Mouse (Mus musculus): ENCODE data around the gene Zfp385b. TPM values are rescaled to one million over a fixed set of nuclear protein-coding genes. Genes with fewer than 3 reads are reported as not detected.
"Not testable (repeated sequence)": the region's sequence is repeated elsewhere in the genome, so short reads cannot be mapped to it uniquely, and the experiment has no call there.

Gene Zfp385b
- polyA plus RNA-seq, 1 experiment from 2014 or later = 2.8 TPM

- no peaks in the 10 kb centered on the region for H3K36me3 ChIP-seq (ENCODE audit: control insufficient read depth, insufficient read depth, low read length)
- no peaks in the 10 kb centered on the region for H3K9me3 ChIP-seq (ENCODE audit: control insufficient read depth, low read length)
- H3K4me1 ChIP-seq (replicated peaks; ENCODE audit: control insufficient read depth, insufficient read depth, low read length) = no peaks in the 10 kb centered on the region
- no peak overlapping the region for H3K9ac ChIP-seq (ENCODE audit: low read depth, low read length)
- H3K4me2 ChIP-seq = no peak overlapping the region
- H3K27ac ChIP-seq (ENCODE audit: low read depth, low read length) = no peak overlapping the region
- ATAC-seq (replicated peaks; ENCODE audit: low FRiP score) = no peak
- H3K4me3 ChIP-seq (ENCODE audit: low read depth, low read length) = no peak overlapping the region
- H3K27me3 ChIP-seq (replicated peaks; ENCODE audit: control insufficient read depth, insufficient read depth, low read length) = no peaks in the 10 kb centered on the region
- no peak for DNase-seq (ENCODE audit: low spot score)
- WGBS = 80% methylated on average over 6 of the region's 6 CpGs
Measured at GRCm38 (mm10) chr2:77460011-77460410, 359.4 kb downstream of the Zfp385b start.

- DNase-seq (ENCODE audit: low spot score) (no peak), ATAC-seq (replicated peaks; ENCODE audit: low FRiP score) (no peak)
- Histone ChIP-seq H3K4me2 (no peak overlapping the region), H3K36me3 (ENCODE audit: control insufficient read depth, insufficient read depth, low read length) (no peaks in the 10 kb centered on the region), H3K4me3 (ENCODE audit: low read depth, low read length) (no peak overlapping the region), H3K9me3 (ENCODE audit: control insufficient read depth, low read length) (no peaks in the 10 kb centered on the region), H3K27me3 (replicated peaks; ENCODE audit: control insufficient read depth, insufficient read depth, low read length) (no peaks in the 10 kb centered on the region), H3K27ac (ENCODE audit: low read depth, low read length) (no peak overlapping the region), H3K9ac (ENCODE audit: low read depth, low read length) (no peak overlapping the region), H3K4me1 (replicated peaks; ENCODE audit: control insufficient read depth, insufficient read depth, low read length) (no peaks in the 10 kb centered on the region)
- WGBS = 86% methylated on average over 6 of the region's 6 CpGs
Measured at GRCm38 (mm10) chr2:77458431-77458830, 361.0 kb downstream of the Zfp385b start.

- no peak for DNase-seq (ENCODE audit: low spot score)
- no peak overlapping the region for H3K4me3 ChIP-seq (ENCODE audit: low read depth, low read length)
- H3K9ac ChIP-seq (ENCODE audit: low read depth, low read length) = no peak overlapping the region
- 19% methylated on average over 1 of the region's 1 CpGs for WGBS
- no peaks in the 10 kb centered on the region for H3K9me3 ChIP-seq (ENCODE audit: control insufficient read depth, low read length)
- H3K4me1 ChIP-seq (replicated peaks; ENCODE audit: control insufficient read depth, insufficient read depth, low read length) = no peaks in the 10 kb centered on the region
- no peaks in the 10 kb centered on the region for H3K36me3 ChIP-seq (ENCODE audit: control insufficient read depth, insufficient read depth, low read length)
- ATAC-seq (replicated peaks; ENCODE audit: low FRiP score) = no peak
- no peak overlapping the region for H3K4me2 ChIP-seq
- no peaks in the 10 kb centered on the region for H3K27me3 ChIP-seq (replicated peaks; ENCODE audit: control insufficient read depth, insufficient read depth, low read length)
- H3K27ac ChIP-seq (ENCODE audit: low read depth, low read length) = no peak overlapping the region
Measured at GRCm38 (mm10) chr2:77457120-77457519, 362.3 kb downstream of the Zfp385b start.

- H3K4me2 ChIP-seq = no peak overlapping the region
Measured at GRCm38 (mm10) chr2:77456602-77457001, 362.8 kb downstream of the Zfp385b start.

GRCm38 (mm10) chr2:77454341-77454937, 365.0 kb downstream of the Zfp385b start:
- no peak overlapping the region for H3K27ac ChIP-seq (ENCODE audit: low read depth, low read length)
- H3K4me2 ChIP-seq = no peak overlapping the region
- ATAC-seq (replicated peaks; ENCODE audit: low FRiP score) (no peak), DNase-seq (ENCODE audit: low spot score) (no peak)
- no peaks in the 10 kb centered on the region for H3K9me3 ChIP-seq (ENCODE audit: control insufficient read depth, low read length)
- H3K36me3 ChIP-seq (ENCODE audit: control insufficient read depth, insufficient read depth, low read length) = no peaks in the 10 kb centered on the region
- H3K27me3 ChIP-seq (replicated peaks; ENCODE audit: control insufficient read depth, insufficient read depth, low read length) = no peaks in the 10 kb centered on the region
- H3K9ac ChIP-seq (ENCODE audit: low read depth, low read length) = no peak overlapping the region
- 43% methylated on average over 7 of the region's 7 CpGs for WGBS
- no peaks in the 10 kb centered on the region for H3K4me1 ChIP-seq (replicated peaks; ENCODE audit: control insufficient read depth, insufficient read depth, low read length)
- no peak overlapping the region for H3K4me3 ChIP-seq (ENCODE audit: low read depth, low read length)

More at GRCm38 (mm10) chr2:77456602-77457001, 362.8 kb downstream of the Zfp385b start:
- H3K27ac ChIP-seq (ENCODE audit: low read depth, low read length) = no peak overlapping the region
- no peaks in the 10 kb centered on the region for H3K4me1 ChIP-seq (replicated peaks; ENCODE audit: control insufficient read depth, insufficient read depth, low read length)
- WGBS = 46% methylated on average over 4 of the region's 4 CpGs
- DNase-seq (ENCODE audit: low spot score) = no peak
- H3K4me3 ChIP-seq (ENCODE audit: low read depth, low read length) = no peak overlapping the region
- ATAC-seq (replicated peaks; ENCODE audit: low FRiP score) = peak; percentile 78; the same call in 1 of the 2 replicates
- no peak overlapping the region for H3K9ac ChIP-seq (ENCODE audit: low read depth, low read length)
- H3K36me3 ChIP-seq (ENCODE audit: control insufficient read depth, insufficient read depth, low read length) = no peaks in the 10 kb centered on the region
- no peaks in the 10 kb centered on the region for H3K9me3 ChIP-seq (ENCODE audit: control insufficient read depth, low read length)
- no peaks in the 10 kb centered on the region for H3K27me3 ChIP-seq (replicated peaks; ENCODE audit: control insufficient read depth, insufficient read depth, low read length)

GRCm38 (mm10) chr2:77453786-77454185, 365.7 kb downstream of the Zfp385b start:
- ATAC-seq (replicated peaks; ENCODE audit: low FRiP score) = no peak
- H3K9ac ChIP-seq (ENCODE audit: low read depth, low read length) = no peak overlapping the region
- H3K27me3 ChIP-seq (replicated peaks; ENCODE audit: control insufficient read depth, insufficient read depth, low read length) = no peaks in the 10 kb centered on the region
- no peak overlapping the region for H3K27ac ChIP-seq (ENCODE audit: low read depth, low read length)
- H3K4me1 ChIP-seq (replicated peaks; ENCODE audit: control insufficient read depth, insufficient read depth, low read length) = no peaks in the 10 kb centered on the region
- H3K9me3 ChIP-seq (ENCODE audit: control insufficient read depth, low read length) = no peaks in the 10 kb centered on the region
- no peak overlapping the region for H3K4me2 ChIP-seq
- 45% methylated on average over 3 of the region's 3 CpGs for WGBS
- no peaks in the 10 kb centered on the region for H3K36me3 ChIP-seq (ENCODE audit: control insufficient read depth, insufficient read depth, low read length)
- no peak overlapping the region for H3K4me3 ChIP-seq (ENCODE audit: low read depth, low read length)
- DNase-seq (ENCODE audit: low spot score) = no peak

- not testable (repeated sequence) for H3K27me3 ChIP-seq (replicated peaks; ENCODE audit: control insufficient read depth, insufficient read depth, low read length); DNase-seq (ENCODE audit: low spot score); H3K36me3 ChIP-seq (ENCODE audit: control insufficient read depth, insufficient read depth, low read length); H3K4me2 ChIP-seq; H3K9me3 ChIP-seq (ENCODE audit: control insufficient read depth, low read length); ATAC-seq (replicated peaks; ENCODE audit: low FRiP score); H3K4me1 ChIP-seq (replicated peaks; ENCODE audit: control insufficient read depth, insufficient read depth, low read length); H3K9ac ChIP-seq (ENCODE audit: low read depth, low read length); H3K27ac ChIP-seq (ENCODE audit: low read depth, low read length); H3K4me3 ChIP-seq (ENCODE audit: low read depth, low read length)
- 57% methylated on average over 5 of the region's 5 CpGs for WGBS
Measured at GRCm38 (mm10) chr2:77450017-77450416, 369.4 kb downstream of the Zfp385b start.

- 47% methylated on average over 8 of the region's 8 CpGs for WGBS
- Histone ChIP-seq H3K9me3 (ENCODE audit: control insufficient read depth, low read length) (no peaks in the 10 kb centered on the region), H3K36me3 (ENCODE audit: control insufficient read depth, insufficient read depth, low read length) (no peaks in the 10 kb centered on the region), H3K4me2 (no peak overlapping the region), H3K27ac (ENCODE audit: low read depth, low read length) (no peak overlapping the region), H3K4me1 (replicated peaks; ENCODE audit: control insufficient read depth, insufficient read depth, low read length) (no peaks in the 10 kb centered on the region), H3K27me3 (replicated peaks; ENCODE audit: control insufficient read depth, insufficient read depth, low read length) (no peaks in the 10 kb centered on the region), H3K4me3 (ENCODE audit: low read depth, low read length) (no peak overlapping the region), H3K9ac (ENCODE audit: low read depth, low read length) (no peak overlapping the region)
- DNase-seq (ENCODE audit: low spot score) (no peak), ATAC-seq (replicated peaks; ENCODE audit: low FRiP score) (no peak)
Measured at GRCm38 (mm10) chr2:77448951-77449480, 370.4 kb downstream of the Zfp385b start.

GRCm38 (mm10) chr2:77444282-77444681, 375.2 kb downstream of the Zfp385b start:
- no peak for ATAC-seq (replicated peaks; ENCODE audit: low FRiP score)

More at GRCm38 (mm10) chr2:77444282-77444681, 375.2 kb downstream of the Zfp385b start:
- DNase-seq (ENCODE audit: low spot score) = no peak
- no peak overlapping the region for H3K27ac ChIP-seq (ENCODE audit: low read depth, low read length)
- no peak overlapping the region for H3K9ac ChIP-seq (ENCODE audit: low read depth, low read length)
- no peak overlapping the region for H3K4me3 ChIP-seq (ENCODE audit: low read depth, low read length)
- H3K4me1 ChIP-seq (replicated peaks; ENCODE audit: control insufficient read depth, insufficient read depth, low read length) = no peaks in the 10 kb centered on the region
- no peaks in the 10 kb centered on the region for H3K36me3 ChIP-seq (ENCODE audit: control insufficient read depth, insufficient read depth, low read length)
- 83% methylated on average over 8 of the region's 8 CpGs for WGBS
- H3K9me3 ChIP-seq (ENCODE audit: control insufficient read depth, low read length) = no peaks in the 10 kb centered on the region
- no peak overlapping the region for H3K4me2 ChIP-seq
- H3K27me3 ChIP-seq (replicated peaks; ENCODE audit: control insufficient read depth, insufficient read depth, low read length) = no peaks in the 10 kb centered on the region

Measured in liver, embryonic 11.5 days (tissue).